Mouse (Mus musculus): ENCODE measurements around the gene Diras1. TPM values are rescaled to one million over a fixed set of nuclear protein-coding genes. Genes with fewer than 3 reads are reported as not detected.
A peak's percentile ranks its signal among the peaks of the same experiment; 100 is the strongest.

Diras1 gene
- polyA plus RNA-seq, 1 experiment, result 0.25 TPM

GRCm38 (mm10) chr10:81010851-81011250, 14.6 kb downstream of the Diras1 start:
- Histone ChIP-seq H3K4me3 (ENCODE audit: insufficient read depth, low read depth, low read length) (no peak overlapping the region), H3K27me3 (replicated peaks; ENCODE audit: control insufficient read depth, insufficient read depth, low read length) (no peaks in the 10 kb centered on the region), H3K36me3 (ENCODE audit: control insufficient read depth, insufficient read depth, low read length) (no peaks in the 10 kb centered on the region), H3K27ac (ENCODE audit: insufficient read depth, low read depth, low read length) (no peak overlapping the region), H3K4me1 (ENCODE audit: control insufficient read depth, insufficient read depth, low read length) (no peaks in the 10 kb centered on the region)
- peak; percentile 42 for DNase-seq
- WGBS, result 52% methylated on average over 6 of the region's 6 CpGs
- TF ChIP-seq CTCF (conservative IDR thresholded peaks at IDR 0.05; ENCODE audit: insufficient read depth, insufficient read length, low read depth, low read length) (no peak), POLR2A (IDR thresholded peaks at IDR 0.05; ENCODE audit: low read depth, low read length) (no peak)

- no peak overlapping the region for H3K27ac ChIP-seq (ENCODE audit: insufficient read depth, low read depth, low read length)
- H3K36me3 ChIP-seq (ENCODE audit: control insufficient read depth, insufficient read depth, low read length), result no peaks in the 10 kb centered on the region
- TF ChIP-seq CTCF (conservative IDR thresholded peaks at IDR 0.05; ENCODE audit: insufficient read depth, insufficient read length, low read depth, low read length), result no peak
- H3K4me1 ChIP-seq (ENCODE audit: control insufficient read depth, insufficient read depth, low read length), result no peaks in the 10 kb centered on the region
- no peak overlapping the region for H3K4me3 ChIP-seq (ENCODE audit: insufficient read depth, low read depth, low read length)
- WGBS, result 40% methylated on average over 7 of the region's 7 CpGs
- DNase-seq, result peak; percentile 23
- no peaks in the 10 kb centered on the region for H3K27me3 ChIP-seq (replicated peaks; ENCODE audit: control insufficient read depth, insufficient read depth, low read length)
Measured at GRCm38 (mm10) chr10:81007240-81007639, 18.2 kb downstream of the Diras1 start.

GRCm38 (mm10) chr10:81006005-81006677, 19.3 kb downstream of the Diras1 start:
- Histone ChIP-seq H3K36me3 (ENCODE audit: control insufficient read depth, insufficient read depth, low read length) (no peaks in the 10 kb centered on the region), H3K4me3 (ENCODE audit: insufficient read depth, low read depth, low read length) (no peak overlapping the region), H3K27me3 (replicated peaks; ENCODE audit: control insufficient read depth, insufficient read depth, low read length) (no peaks in the 10 kb centered on the region), H3K4me1 (ENCODE audit: control insufficient read depth, insufficient read depth, low read length) (no peaks in the 10 kb centered on the region), H3K27ac (ENCODE audit: insufficient read depth, low read depth, low read length) (no peak overlapping the region)
- 89% methylated on average over 7 of the region's 7 CpGs for WGBS
- TF ChIP-seq POLR2A (IDR thresholded peaks at IDR 0.05; ENCODE audit: low read depth, low read length) (no peak), CTCF (conservative IDR thresholded peaks at IDR 0.05; ENCODE audit: insufficient read depth, insufficient read length, low read depth, low read length) (no peak)
- DNase-seq, result no peak

- no peak for DNase-seq
- 63% methylated on average over 10 of the region's 10 CpGs for WGBS
- H3K27me3 ChIP-seq (replicated peaks; ENCODE audit: control insufficient read depth, insufficient read depth, low read length), result no peaks in the 10 kb centered on the region
- H3K4me1 ChIP-seq (ENCODE audit: control insufficient read depth, insufficient read depth, low read length), result 0 out of 2 replicates have a peak, but pooled peaks cover 3% of the 10 kb centered on the region
- H3K4me3 ChIP-seq (ENCODE audit: insufficient read depth, low read depth, low read length), result no peak overlapping the region
- TF ChIP-seq POLR2A (IDR thresholded peaks at IDR 0.05; ENCODE audit: low read depth, low read length) (no peak), CTCF (conservative IDR thresholded peaks at IDR 0.05; ENCODE audit: insufficient read depth, insufficient read length, low read depth, low read length) (no peak)
- H3K27ac ChIP-seq (ENCODE audit: insufficient read depth, low read depth, low read length), result no peak overlapping the region
- H3K36me3 ChIP-seq (ENCODE audit: control insufficient read depth, insufficient read depth, low read length), result no peaks in the 10 kb centered on the region
Measured at GRCm38 (mm10) chr10:81001161-81001560, 24.3 kb downstream of the Diras1 start.

GRCm38 (mm10) chr10:81000197-81001062, 25.0 kb downstream of the Diras1 start:
- TF ChIP-seq CTCF (conservative IDR thresholded peaks at IDR 0.05; ENCODE audit: insufficient read depth, insufficient read length, low read depth, low read length) (no peak), POLR2A (IDR thresholded peaks at IDR 0.05; ENCODE audit: low read depth, low read length) (no peak)
- WGBS, result 39% methylated on average over 28 of the region's 28 CpGs
- DNase-seq, result no peak
- no peaks in the 10 kb centered on the region for H3K27me3 ChIP-seq (replicated peaks; ENCODE audit: control insufficient read depth, insufficient read depth, low read length)
- H3K36me3 ChIP-seq (ENCODE audit: control insufficient read depth, insufficient read depth, low read length), result no peaks in the 10 kb centered on the region
- H3K4me3 ChIP-seq (ENCODE audit: insufficient read depth, low read depth, low read length), result no peak overlapping the region
- no peak overlapping the region for H3K27ac ChIP-seq (ENCODE audit: insufficient read depth, low read depth, low read length)
- H3K4me1 ChIP-seq (ENCODE audit: control insufficient read depth, insufficient read depth, low read length), result 0 out of 2 replicates have a peak, but pooled peaks cover 3% of the 10 kb centered on the region

- H3K4me1 ChIP-seq (ENCODE audit: control insufficient read depth, insufficient read depth, low read length), result 0 out of 2 replicates have a peak, but pooled peaks cover 3% of the 10 kb centered on the region
- no peak overlapping the region for H3K4me3 ChIP-seq (ENCODE audit: insufficient read depth, low read depth, low read length)
- TF ChIP-seq POLR2A (IDR thresholded peaks at IDR 0.05; ENCODE audit: low read depth, low read length), result no peak
- peak; percentile 95 for TF ChIP-seq CTCF (conservative IDR thresholded peaks at IDR 0.05; ENCODE audit: insufficient read depth, insufficient read length, low read depth, low read length)
- 17% methylated on average over 37 of the region's 37 CpGs for WGBS
- no peaks in the 10 kb centered on the region for H3K27me3 ChIP-seq (replicated peaks; ENCODE audit: control insufficient read depth, insufficient read depth, low read length)
- no peaks in the 10 kb centered on the region for H3K36me3 ChIP-seq (ENCODE audit: control insufficient read depth, insufficient read depth, low read length)
- peak; percentile 89 for DNase-seq
- no peak overlapping the region for H3K27ac ChIP-seq (ENCODE audit: insufficient read depth, low read depth, low read length)
Measured at GRCm38 (mm10) chr10:80999362-81000196, 25.9 kb downstream of the Diras1 start.
